Mouse (Mus musculus) liver, embryonic 13.5 days (tissue): ENCODE results near the gene Mmrn2. TPM values are rescaled to one million over a fixed set of nuclear protein-coding genes. Genes with fewer than 3 reads are reported as not detected.
A peak's percentile ranks its signal among the peaks of the same experiment; 100 is the strongest.

ENCODE experiments used
- ATAC-seq: fragments of 200-750 bp; cut with Nextera tagmentation; 2 replicates; pipeline ENCODE4 v1.8.0; 2017; ENCODE audit warnings: low read depth, mild to moderate bottlenecking, moderate number of reproducible peaks, moderate library complexity
- DNase-seq: peaks from one replicate; pipeline ENCODE4 v3.0.0; 2022
- H3K27ac ChIP-seq: fragments of 300-500 bp; sonication (generic); 2 replicates; pipeline ENCODE4 v1.5.1; 2015; ENCODE audit warnings: moderate library complexity, mild to moderate bottlenecking, inconsistent platforms
- H3K27me3 ChIP-seq: fragments of 300-500 bp; sonication (generic); 2 replicates; pipeline ENCODE4 v1.6.1; 2015; ENCODE audit warnings: mild to moderate bottlenecking, inconsistent platforms
- H3K36me3 ChIP-seq: fragments of 300-500 bp; sonication (generic); 2 replicates; pipeline ENCODE4 v1.6.1; 2015; ENCODE audit warnings: mild to moderate bottlenecking, inconsistent platforms
- H3K4me1 ChIP-seq: fragments of 300-500 bp; sonication (generic); replicated peaks from 2 replicates; pipeline ENCODE4 v1.6.1; 2015; ENCODE audit warnings: inconsistent platforms
- H3K4me2 ChIP-seq: fragments of 300-500 bp; sonication (generic); 2 replicates; pipeline ENCODE4 v1.6.1; 2015; ENCODE audit warnings: inconsistent platforms, mild to moderate bottlenecking, moderate library complexity
- H3K4me3 ChIP-seq: fragments of 300-500 bp; sonication (generic); replicated peaks from 2 replicates; pipeline ENCODE4 v1.5.1; 2015; ENCODE audit warnings: mild to moderate bottlenecking, inconsistent platforms
- H3K9ac ChIP-seq: fragments of 300-500 bp; sonication (generic); 2 replicates; pipeline ENCODE4 v1.6.1; 2015; ENCODE audit warnings: mild to moderate bottlenecking, inconsistent platforms
- H3K9me3 ChIP-seq: fragments of 300-500 bp; sonication (generic); replicated peaks from 2 replicates; pipeline ENCODE4 v1.6.1; 2016; ENCODE audit warnings: inconsistent platforms
- WGBS: fragments of 180-500 bp; shearing (Covaris S2); methylation state at CpG from one replicate; pipeline ENCODE4 v1.1.7; 2015; ENCODE audit not compliant: insufficient replicate concordance; 5-methylcytosine and 5-hydroxymethylcytosine counted together
- polyA plus RNA-seq: library from polyadenylated mRNA; unstranded; fragments of >200 nt; fragmentation: Nextera tagmentation; extraction: Ambion mirVana; gene quantifications from 2 replicates; pipeline ENCODE4 v1.2.1, GENCODE M21; 2015

Mmrn2 gene
- polyA plus RNA-seq, 1 experiment from 2014 or later: 2.6 TPM

GRCm38 (mm10) chr14:34347084-34347483 is 28.2 kb upstream of the Mmrn2 start:
- Histone ChIP-seq H3K27me3 (no peaks in the 10 kb centered on the region), H3K4me3 (no peak overlapping the region), H3K36me3 (peaks cover 19% of the 10 kb centered on the region), H3K4me2 (no peak overlapping the region), H3K9ac (no peak overlapping the region), H3K4me1 (no peaks in the 10 kb centered on the region), H3K27ac (no peak overlapping the region), H3K9me3 (no peaks in the 10 kb centered on the region)
- WGBS: 72% methylated on average over 5 of the region's 5 CpGs
- ATAC-seq (no peak), DNase-seq (no peak)

GRCm38 (mm10) chr14:34348301-34348700 is 27.0 kb upstream of the Mmrn2 start:
- no peaks in the 10 kb centered on the region; the same call in 1 of the 2 replicates for H3K4me1 ChIP-seq
- WGBS: 56% methylated on average over 7 of the region's 7 CpGs
- H3K27me3 ChIP-seq: no peaks in the 10 kb centered on the region
- no peaks in the 10 kb centered on the region for H3K9me3 ChIP-seq
- DNase-seq (no peak), ATAC-seq (no peak)
- H3K9ac ChIP-seq: no peak overlapping the region
- H3K36me3 ChIP-seq: peaks cover 8% of the 10 kb centered on the region; the same call in 1 of the 2 replicates
- H3K4me3 ChIP-seq: no peak overlapping the region
- peak overlapping the region; percentile 43; the same call in 1 of the 2 replicates for H3K27ac ChIP-seq
- H3K4me2 ChIP-seq: no peak overlapping the region

GRCm38 (mm10) chr14:34349007-34349406 is 26.3 kb upstream of the Mmrn2 start:
- Histone ChIP-seq H3K4me1 (no peaks in the 10 kb centered on the region; the same call in 1 of the 2 replicates), H3K4me3 (no peak overlapping the region), H3K36me3 (peaks cover 5% of the 10 kb centered on the region; the same call in 1 of the 2 replicates), H3K27ac (peak overlapping the region; percentile 43; the same call in 1 of the 2 replicates), H3K4me2 (no peak overlapping the region), H3K27me3 (no peaks in the 10 kb centered on the region), H3K9ac (no peak overlapping the region), H3K9me3 (no peaks in the 10 kb centered on the region)
- no peak for DNase-seq
- 62% methylated on average over 8 of the region's 8 CpGs for WGBS
- peak; percentile 57 for ATAC-seq

GRCm38 (mm10) chr14:34351660-34352059 is 23.6 kb upstream of the Mmrn2 start:
- no peak for ATAC-seq
- no peak for DNase-seq

GRCm38 (mm10) chr14:34352523-34352922 is 22.7 kb upstream of the Mmrn2 start:
- no peak for DNase-seq
- Histone ChIP-seq H3K4me1 (peaks cover 14% of the 10 kb centered on the region), H3K27me3 (no peaks in the 10 kb centered on the region), H3K27ac (no peak overlapping the region), H3K4me2 (no peak overlapping the region), H3K36me3 (no peaks in the 10 kb centered on the region), H3K4me3 (no peak overlapping the region), H3K9me3 (no peaks in the 10 kb centered on the region), H3K9ac (no peak overlapping the region)
- no peak for ATAC-seq
- WGBS: 56% methylated on average over 6 of the region's 6 CpGs

More at GRCm38 (mm10) chr14:34351660-34352059, 23.6 kb upstream of the Mmrn2 start:
- H3K9ac ChIP-seq: no peak overlapping the region
- no peaks in the 10 kb centered on the region for H3K27me3 ChIP-seq
- WGBS: 60% methylated on average over 3 of the region's 3 CpGs
- no peak overlapping the region for H3K4me2 ChIP-seq
- H3K36me3 ChIP-seq: no peaks in the 10 kb centered on the region
- H3K9me3 ChIP-seq: no peaks in the 10 kb centered on the region
- no peak overlapping the region for H3K4me3 ChIP-seq
- peaks cover 11% of the 10 kb centered on the region for H3K4me1 ChIP-seq
- H3K27ac ChIP-seq: no peak overlapping the region

- Histone ChIP-seq H3K9ac (no peak overlapping the region), H3K4me1 (peaks cover 20% of the 10 kb centered on the region), H3K36me3 (no peaks in the 10 kb centered on the region), H3K9me3 (no peaks in the 10 kb centered on the region), H3K27ac (no peak overlapping the region), H3K27me3 (no peaks in the 10 kb centered on the region), H3K4me3 (no peak overlapping the region), H3K4me2 (no peak overlapping the region)
- 75% methylated on average over 3 of the region's 3 CpGs for WGBS
- DNase-seq (no peak), ATAC-seq (no peak)
Measured at GRCm38 (mm10) chr14:34353326-34353725, 21.9 kb upstream of the Mmrn2 start.

GRCm38 (mm10) chr14:34354456-34354855 is 20.8 kb upstream of the Mmrn2 start:
- ATAC-seq (no peak), DNase-seq (no peak)
- Histone ChIP-seq H3K4me2 (no peak overlapping the region), H3K9ac (no peak overlapping the region), H3K36me3 (no peaks in the 10 kb centered on the region), H3K27ac (no peak overlapping the region), H3K4me3 (no peak overlapping the region), H3K9me3 (no peaks in the 10 kb centered on the region), H3K27me3 (no peaks in the 10 kb centered on the region), H3K4me1 (peaks cover 20% of the 10 kb centered on the region)
- WGBS: 58% methylated on average over 4 of the region's 4 CpGs

GRCm38 (mm10) chr14:34355301-34355700 is 20.0 kb upstream of the Mmrn2 start, which contains the start of gene Fam25c:
Gene Fam25c (minus strand): TSS chr14:34355433.
- DNase-seq (no peak), ATAC-seq (peak; percentile 37; the same call in 1 of the 2 replicates)
- H3K4me1 ChIP-seq: peaks cover 20% of the 10 kb centered on the region
- H3K4me3 ChIP-seq: no peak within 1 kb of the TSS
- no peak within 1 kb of the TSS for H3K9ac ChIP-seq
- WGBS: 54% methylated on average over 6 of the region's 6 CpGs
- no peak within 1 kb of the TSS for H3K27ac ChIP-seq
- no peaks in the 10 kb centered on the region for H3K36me3 ChIP-seq
- H3K4me2 ChIP-seq: no peak within 1 kb of the TSS
- H3K27me3 ChIP-seq: no peaks in the 10 kb centered on the region
- H3K9me3 ChIP-seq: no peaks in the 10 kb centered on the region

- 56% methylated on average over 7 of the region's 7 CpGs for WGBS
- ATAC-seq: peak; percentile 56
- no peak overlapping the region for H3K9ac ChIP-seq
- H3K27ac ChIP-seq: no peak overlapping the region
- H3K9me3 ChIP-seq: no peaks in the 10 kb centered on the region
- H3K36me3 ChIP-seq: no peaks in the 10 kb centered on the region
- H3K4me3 ChIP-seq: no peak overlapping the region
- H3K4me1 ChIP-seq: peaks cover 32% of the 10 kb centered on the region
- DNase-seq: no peak
- no peak overlapping the region for H3K4me2 ChIP-seq
- no peaks in the 10 kb centered on the region for H3K27me3 ChIP-seq
Measured at GRCm38 (mm10) chr14:34357671-34358455, 17.4 kb upstream of the Mmrn2 start.

- Histone ChIP-seq H3K27me3 (no peaks in the 10 kb centered on the region), H3K36me3 (no peaks in the 10 kb centered on the region), H3K27ac (no peak overlapping the region), H3K9me3 (no peaks in the 10 kb centered on the region), H3K4me1 (peaks cover 44% of the 10 kb centered on the region), H3K9ac (no peak overlapping the region), H3K4me3 (no peak overlapping the region), H3K4me2 (no peak overlapping the region)
- WGBS: 44% methylated on average over 5 of the region's 5 CpGs
- DNase-seq (no peak), ATAC-seq (no peak)
Measured at GRCm38 (mm10) chr14:34359676-34360244, 15.5 kb upstream of the Mmrn2 start.

GRCm38 (mm10) chr14:34360251-34360650 is 15.0 kb upstream of the Mmrn2 start:
- no peak for ATAC-seq
- H3K36me3 ChIP-seq: no peaks in the 10 kb centered on the region
- no peak overlapping the region for H3K9ac ChIP-seq
- peaks cover 39% of the 10 kb centered on the region for H3K4me1 ChIP-seq
- 43% methylated on average over 6 of the region's 6 CpGs for WGBS
- DNase-seq: no peak
- H3K27ac ChIP-seq: no peak overlapping the region
- H3K4me3 ChIP-seq: no peak overlapping the region
- no peaks in the 10 kb centered on the region for H3K9me3 ChIP-seq
- no peaks in the 10 kb centered on the region for H3K27me3 ChIP-seq
- no peak overlapping the region for H3K4me2 ChIP-seq
